Mouse (Mus musculus) limb, embryonic 12.5 days (tissue): ENCODE results near the gene Ccdc33. TPM values are rescaled to one million over a fixed set of nuclear protein-coding genes. Genes with fewer than 3 reads are reported as not detected.
A peak's percentile ranks its signal among the peaks of the same experiment; 100 is the strongest.

ENCODE experiments used
- ATAC-seq: fragments of 200-750 bp; cut with Nextera tagmentation; 2 replicates; pipeline ENCODE4 v1.8.0; 2017; ENCODE audit warnings: low read depth, moderate TSS enrichment; ENCODE audit not compliant: insufficient number of reproducible peaks, insufficient read depth, low FRiP score, low TSS enrichment
- H3K27ac ChIP-seq: fragments of 300-500 bp; sonication (generic); 2 replicates; pipeline ENCODE4 v1.5.1; 2016; ENCODE audit warnings: mild to moderate bottlenecking, moderate library complexity
- H3K27me3 ChIP-seq: fragments of 300-500 bp; sonication (generic); 2 replicates; pipeline ENCODE4 v1.6.1; 2016; ENCODE audit warnings: mild to moderate bottlenecking, moderate library complexity
- H3K36me3 ChIP-seq: fragments of 300-500 bp; sonication (generic); 2 replicates; pipeline ENCODE4 v1.6.1; 2016; ENCODE audit warnings: mild to moderate bottlenecking, moderate library complexity
- H3K4me1 ChIP-seq: fragments of 300-500 bp; sonication (generic); replicated peaks from 2 replicates; pipeline ENCODE4 v1.6.1; 2016
- H3K4me2 ChIP-seq: fragments of 300-500 bp; sonication (generic); 2 replicates; pipeline ENCODE4 v1.6.1; 2016; ENCODE audit warnings: mild to moderate bottlenecking, moderate library complexity
- H3K4me3 ChIP-seq: fragments of 300-500 bp; sonication (generic); replicated peaks from 2 replicates; pipeline ENCODE4 v1.5.1; 2016; ENCODE audit warnings: mild to moderate bottlenecking
- H3K9ac ChIP-seq: fragments of 300-500 bp; sonication (generic); replicated peaks from 2 replicates; pipeline ENCODE4 v1.6.1; 2016; ENCODE audit warnings: mild to moderate bottlenecking, moderate library complexity
- H3K9me3 ChIP-seq: fragments of 300-500 bp; sonication (generic); 2 replicates; pipeline ENCODE4 v1.6.1; 2016; ENCODE audit warnings: mild to moderate bottlenecking, moderate library complexity
- WGBS: fragments of 180-500 bp; shearing (Covaris S2); methylation state at CpG from one replicate; pipeline ENCODE4 v1.1.7; 2016; 5-methylcytosine and 5-hydroxymethylcytosine counted together
- polyA plus RNA-seq: library from polyadenylated mRNA; unstranded; fragments of >200 nt; fragmentation: Nextera tagmentation; extraction: Ambion mirVana; gene quantifications from 2 replicates; pipeline ENCODE4 v1.2.1, GENCODE M21; 2016

Ccdc33 gene
- polyA plus RNA-seq, 1 experiment from 2014 or later, result 0.19 TPM

GRCm38 (mm10) chr9:58150733-58151361, 32.2 kb upstream of the Ccdc33 start:
- no peaks in the 10 kb centered on the region for H3K27me3 ChIP-seq
- H3K9me3 ChIP-seq, result no peaks in the 10 kb centered on the region
- no peak overlapping the region for H3K4me2 ChIP-seq
- no peak for ATAC-seq
- peaks cover 82% of the 10 kb centered on the region for H3K36me3 ChIP-seq
- no peak overlapping the region for H3K4me3 ChIP-seq
- 71% methylated on average over 4 of the region's 4 CpGs for WGBS
- H3K9ac ChIP-seq, result no peak overlapping the region
- H3K4me1 ChIP-seq, result peaks cover 51% of the 10 kb centered on the region
- 0 out of 2 replicates have a peak overlapping the region, but pooled peaks have one; percentile 7 for H3K27ac ChIP-seq

GRCm38 (mm10) chr9:58148806-58149205, 30.2 kb upstream of the Ccdc33 start:
- 64% methylated on average over 2 of the region's 2 CpGs for WGBS
- H3K36me3 ChIP-seq, result peaks cover 75% of the 10 kb centered on the region
- no peak for ATAC-seq
- no peaks in the 10 kb centered on the region for H3K27me3 ChIP-seq
- H3K4me2 ChIP-seq, result no peak overlapping the region
- no peaks in the 10 kb centered on the region for H3K9me3 ChIP-seq
- H3K9ac ChIP-seq, result no peak overlapping the region
- no peak overlapping the region for H3K4me3 ChIP-seq
- peaks cover 46% of the 10 kb centered on the region for H3K4me1 ChIP-seq
- no peak overlapping the region for H3K27ac ChIP-seq

- H3K4me1 ChIP-seq, result peaks cover 43% of the 10 kb centered on the region
- H3K9me3 ChIP-seq, result no peaks in the 10 kb centered on the region
- H3K4me3 ChIP-seq, result no peak overlapping the region
- H3K36me3 ChIP-seq, result peaks cover 65% of the 10 kb centered on the region
- 75% methylated on average over 5 of the region's 5 CpGs for WGBS
- H3K27ac ChIP-seq, result no peak overlapping the region
- no peak overlapping the region for H3K4me2 ChIP-seq
- no peak overlapping the region for H3K9ac ChIP-seq
- no peak for ATAC-seq
- no peaks in the 10 kb centered on the region for H3K27me3 ChIP-seq
Observed at GRCm38 (mm10) chr9:58145417-58145816, 26.8 kb upstream of the Ccdc33 start.

- H3K9me3 ChIP-seq, result no peaks in the 10 kb centered on the region
- no peaks in the 10 kb centered on the region for H3K27me3 ChIP-seq
- H3K4me3 ChIP-seq, result no peak overlapping the region
- H3K4me1 ChIP-seq, result peaks cover 50% of the 10 kb centered on the region
- no peak for ATAC-seq
- no peak overlapping the region for H3K27ac ChIP-seq
- H3K4me2 ChIP-seq, result no peak overlapping the region
- no peak overlapping the region for H3K9ac ChIP-seq
- peaks cover 65% of the 10 kb centered on the region for H3K36me3 ChIP-seq
- 53% methylated on average over 1 of the region's 1 CpGs for WGBS
Observed at GRCm38 (mm10) chr9:58144664-58145063, 26.0 kb upstream of the Ccdc33 start.

- Histone ChIP-seq H3K9ac (no peak overlapping the region), H3K4me1 (peaks cover 47% of the 10 kb centered on the region), H3K4me3 (no peak overlapping the region), H3K9me3 (no peaks in the 10 kb centered on the region), H3K27ac (no peak overlapping the region), H3K36me3 (peaks cover 64% of the 10 kb centered on the region), H3K4me2 (no peak overlapping the region), H3K27me3 (no peaks in the 10 kb centered on the region)
- WGBS, result 28% methylated on average over 7 of the region's 7 CpGs
- ATAC-seq, result no peak
Observed at GRCm38 (mm10) chr9:58143419-58143818, 24.8 kb upstream of the Ccdc33 start.

GRCm38 (mm10) chr9:58139947-58140346, 21.3 kb upstream of the Ccdc33 start:
- Histone ChIP-seq H3K4me3 (no peak overlapping the region), H3K27ac (no peak overlapping the region), H3K4me1 (peaks cover 63% of the 10 kb centered on the region), H3K36me3 (peaks cover 58% of the 10 kb centered on the region), H3K9me3 (no peaks in the 10 kb centered on the region), H3K27me3 (no peaks in the 10 kb centered on the region), H3K4me2 (no peak overlapping the region), H3K9ac (no peak overlapping the region)
- no peak for ATAC-seq
- WGBS, result 50% methylated on average over 6 of the region's 6 CpGs

GRCm38 (mm10) chr9:58135921-58136321, 17.3 kb upstream of the Ccdc33 start:
- Histone ChIP-seq H3K4me3 (peak overlapping the region; percentile 17; the same call in 1 of the 2 replicates), H3K4me1 (peaks cover 84% of the 10 kb centered on the region), H3K9ac (no peak overlapping the region), H3K36me3 (peaks cover 39% of the 10 kb centered on the region), H3K4me2 (peak overlapping the region; percentile 44), H3K27me3 (no peaks in the 10 kb centered on the region), H3K9me3 (no peaks in the 10 kb centered on the region), H3K27ac (peak overlapping the region; percentile 77)
- 4% methylated on average over 2 of the region's 2 CpGs for WGBS
- peak; percentile 45 for ATAC-seq

- peaks cover 89% of the 10 kb centered on the region for H3K4me1 ChIP-seq
- no peak for ATAC-seq
- H3K9ac ChIP-seq, result peak overlapping the region; percentile 23; the same call in 1 of the 2 replicates
- H3K4me3 ChIP-seq, result peak overlapping the region; percentile 19
- WGBS, result 12% methylated on average over 7 of the region's 7 CpGs
- no peaks in the 10 kb centered on the region for H3K27me3 ChIP-seq
- peaks cover 29% of the 10 kb centered on the region for H3K36me3 ChIP-seq
- peak overlapping the region; percentile 44 for H3K4me2 ChIP-seq
- H3K9me3 ChIP-seq, result no peaks in the 10 kb centered on the region
- peak overlapping the region; percentile 77 for H3K27ac ChIP-seq
Observed at GRCm38 (mm10) chr9:58134906-58135305, 16.3 kb upstream of the Ccdc33 start.

GRCm38 (mm10) chr9:58133893-58134884, 15.6 kb upstream of the Ccdc33 start:
- peak; percentile 39; the same call in 1 of the 2 replicates for ATAC-seq
- WGBS, result 3% methylated on average over 16 of the region's 17 CpGs
- Histone ChIP-seq H3K9me3 (no peaks in the 10 kb centered on the region), H3K4me2 (peak overlapping the region; percentile 44), H3K4me1 (peaks cover 92% of the 10 kb centered on the region), H3K27me3 (no peaks in the 10 kb centered on the region), H3K36me3 (peaks cover 21% of the 10 kb centered on the region), H3K9ac (peak overlapping the region; percentile 23; the same call in 1 of the 2 replicates), H3K4me3 (0 out of 2 replicates have a peak overlapping the region, but pooled peaks have one; percentile 0), H3K27ac (peak overlapping the region; percentile 77)

- H3K36me3 ChIP-seq, result 0 out of 2 replicates have a peak, but pooled peaks cover under 1% of the 10 kb centered on the region
- WGBS, result 73% methylated on average over 7 of the region's 7 CpGs
- H3K4me2 ChIP-seq, result peak overlapping the region; percentile 53; the same call in 1 of the 2 replicates
- H3K9ac ChIP-seq, result no peak overlapping the region
- no peaks in the 10 kb centered on the region for H3K9me3 ChIP-seq
- peaks cover 98% of the 10 kb centered on the region for H3K4me1 ChIP-seq
- H3K27ac ChIP-seq, result no peak overlapping the region
- ATAC-seq, result no peak
- no peaks in the 10 kb centered on the region for H3K27me3 ChIP-seq
- no peak overlapping the region for H3K4me3 ChIP-seq
Observed at GRCm38 (mm10) chr9:58131735-58132134, 13.1 kb upstream of the Ccdc33 start.

GRCm38 (mm10) chr9:58130909-58131308, 12.3 kb upstream of the Ccdc33 start:
- no peaks in the 10 kb centered on the region for H3K9me3 ChIP-seq
- peak overlapping the region; percentile 53 for H3K4me2 ChIP-seq
- peak overlapping the region; percentile 30; the same call in 1 of the 2 replicates for H3K4me3 ChIP-seq
- H3K9ac ChIP-seq, result no peak overlapping the region
- no peaks in the 10 kb centered on the region for H3K27me3 ChIP-seq
- peaks cover 98% of the 10 kb centered on the region for H3K4me1 ChIP-seq
- no peak for ATAC-seq
- WGBS, result 46% methylated on average over 3 of the region's 3 CpGs
- H3K36me3 ChIP-seq, result no peaks in the 10 kb centered on the region
- H3K27ac ChIP-seq, result peak overlapping the region; percentile 95; the same call in 1 of the 2 replicates
